ENCODE assay signal across 8 mouse cellular contexts in the genomic region with DNA sequence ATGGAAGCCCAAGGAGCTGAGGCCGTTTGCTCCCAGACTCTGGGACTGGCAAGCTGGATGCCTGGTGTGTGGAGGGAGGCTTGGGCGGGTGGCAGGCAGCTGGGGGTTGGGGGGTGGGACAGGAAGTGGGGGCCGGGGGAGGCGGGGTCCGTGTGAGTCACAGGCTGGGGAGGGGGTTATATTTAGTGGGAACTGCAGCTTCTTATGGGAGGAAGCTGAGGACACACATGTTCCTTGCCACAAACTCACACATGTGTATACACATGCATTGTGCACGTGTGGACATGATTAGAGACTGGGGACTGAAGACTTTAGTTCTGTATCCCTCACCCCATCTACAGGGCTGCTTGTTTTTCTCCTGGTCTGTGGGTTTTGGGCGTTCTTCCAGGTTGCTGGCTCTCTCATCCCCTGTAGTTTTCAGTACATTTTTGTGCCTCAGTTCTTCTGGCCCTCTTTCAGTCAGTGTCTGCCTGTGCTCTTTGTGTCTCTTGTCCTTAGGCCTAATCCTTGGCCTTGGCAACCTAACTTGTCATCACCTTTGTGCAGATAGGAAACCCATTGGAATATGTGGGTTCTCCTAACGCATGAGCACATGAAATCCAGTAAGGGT. TPM values are rescaled to one million over a fixed set of nuclear protein-coding genes. Genes with fewer than 3 reads are reported as not detected.
DNase-seq lines count a peak whose midpoint lies in the region; ATAC-seq and TF ChIP-seq lines count a peak whose summit lies in the region.

No protein-coding gene starts in this region.

- no peaks in the 10 kb centered on the region for H3K36me3 ChIP-seq in lung, embryonic 14.5 days (ENCODE audit: insufficient read depth)
- no peaks in the 10 kb centered on the region for H3K36me3 ChIP-seq in hindbrain, embryonic 14.5 days (replicated peaks; ENCODE audit: control insufficient read depth, insufficient read depth)
- H3K36me3 ChIP-seq in midbrain, embryonic 13.5 days: no peaks in the 10 kb centered on the region

- H3K4me2 ChIP-seq in lung, embryonic 14.5 days: peak overlapping the region; percentile 93
- H3K4me2 ChIP-seq in hindbrain, embryonic 14.5 days (replicated peaks): peak overlapping the region; percentile 90
- peak overlapping the region; percentile 91 for H3K4me2 ChIP-seq in midbrain, embryonic 13.5 days (replicated peaks)

- TF ChIP-seq CTCF in lung, embryonic 14.5 days (IDR thresholded peaks at IDR 0.05; ENCODE audit: low read depth): no peak

- peak overlapping the region; percentile 29; the same call in 1 of the 2 replicates for H3K9ac ChIP-seq in lung, embryonic 14.5 days
- H3K9ac ChIP-seq in hindbrain, embryonic 14.5 days: peak overlapping the region; percentile 94
- H3K9ac ChIP-seq in midbrain, embryonic 13.5 days (replicated peaks): peak overlapping the region; percentile 92

- peaks cover 23% of the 10 kb centered on the region for H3K4me1 ChIP-seq in lung, embryonic 14.5 days (ENCODE audit: insufficient read depth)
- H3K4me1 ChIP-seq in hindbrain, embryonic 14.5 days (replicated peaks; ENCODE audit: control insufficient read depth, insufficient read depth, low read length): peaks cover 60% of the 10 kb centered on the region
- peaks cover 77% of the 10 kb centered on the region for H3K4me1 ChIP-seq in midbrain, embryonic 13.5 days (replicated peaks)

- no peak for ATAC-seq in lung, embryonic 14.5 days (ENCODE audit: insufficient read depth)
- ATAC-seq in hindbrain, embryonic 14.5 days (ENCODE audit: low FRiP score): no peak
- no peak for ATAC-seq in midbrain, embryonic 13.5 days

- H3K27me3 ChIP-seq in lung, embryonic 14.5 days (ENCODE audit: insufficient read depth, low read length): no peaks in the 10 kb centered on the region
- no peaks in the 10 kb centered on the region for H3K27me3 ChIP-seq in hindbrain, embryonic 14.5 days (ENCODE audit: control insufficient read depth, insufficient read depth, low read length)
- H3K27me3 ChIP-seq in midbrain, embryonic 13.5 days: no peaks in the 10 kb centered on the region

- no peaks in the 10 kb centered on the region for H3K9me3 ChIP-seq in lung, embryonic 14.5 days (ENCODE audit: low read depth, low read length)
- H3K9me3 ChIP-seq in hindbrain, embryonic 14.5 days (ENCODE audit: control insufficient read depth, low read length): no peaks in the 10 kb centered on the region
- H3K9me3 ChIP-seq in midbrain, embryonic 13.5 days: no peaks in the 10 kb centered on the region

- H3K4me3 ChIP-seq in lung, embryonic 14.5 days (ENCODE audit: low read depth, low read length): peak overlapping the region; percentile 66
- peak overlapping the region; percentile 81 for H3K4me3 ChIP-seq in hindbrain, embryonic 14.5 days (replicated peaks; ENCODE audit: low read length)
- peak overlapping the region; percentile 78 for H3K4me3 ChIP-seq in midbrain, embryonic 13.5 days (replicated peaks)

- peak; percentile 20 for DNase-seq in adrenal gland, adult 2 months
- no peak for DNase-seq in adrenal gland, postnatal 36 days
- peak; percentile 28 for DNase-seq in lung, embryonic 14.5 days
- no peak for DNase-seq in lung, postnatal 36 days
- no peak for DNase-seq in hindbrain, embryonic 14.5 days (ENCODE audit: low spot score)
- no peak for DNase-seq in embryo, embryonic 11 days
- no peak for DNase-seq in ovary, postnatal 36 days (ENCODE audit: low spot score)

- 13% methylated on average over 8 of the region's 8 CpGs for WGBS in lung, embryonic 14.5 days
- 11% methylated on average over 8 of the region's 8 CpGs for WGBS in hindbrain, embryonic 14.5 days
- 15% methylated on average over 8 of the region's 8 CpGs for WGBS in midbrain, embryonic 13.5 days

- H3K27ac ChIP-seq in lung, embryonic 14.5 days (ENCODE audit: low read depth): peak overlapping the region; percentile 68
- peak overlapping the region; percentile 95 for H3K27ac ChIP-seq in hindbrain, embryonic 14.5 days
- peak overlapping the region; percentile 97 for H3K27ac ChIP-seq in midbrain, embryonic 13.5 days

RNA-seq across cellular contexts. Expression of gene Dlg4, which starts 3.4 kb away (rescaled TPM):
- 10 to 100 TPM; 22.9 to 32.4 TPM for total RNA-seq in adrenal gland, adult 2 months (2021)
- polyA plus RNA-seq in adrenal gland, adult 2 months (2012; rRNA removed): 21.7 and 22.1 TPM in 2 replicates
- total RNA-seq in adrenal gland, postnatal 36 days (2021): 10 to 100 TPM; 27.4 to 40.4 TPM
- 5.9 and 7.4 TPM in 2 replicates for polyA plus RNA-seq in lung, embryonic 14.5 days (2014; fragmentation: Nextera tagmentation; extraction: Ambion mirVana)
- polyA plus RNA-seq in hindbrain, embryonic 14.5 days (2014; fragmentation: Nextera tagmentation; extraction: Ambion mirVana): 25.6 and 26.6 TPM in 2 replicates
- 34.9 and 37.2 TPM in 2 replicates for polyA plus RNA-seq in midbrain, embryonic 13.5 days (2015; fragmentation: Nextera tagmentation; extraction: Ambion mirVana)

RNA-seq across cellular contexts. Expression of gene Acadvl, which starts 4.9 kb away (rescaled TPM):
- total RNA-seq in adrenal gland, adult 2 months (2021): 100 to 1,000 TPM; 426 to 754 TPM
- 171 and 186 TPM in 2 replicates for polyA plus RNA-seq in adrenal gland, adult 2 months (2012; rRNA removed)
- 100 to 1,000 TPM; 543 to 557 TPM for total RNA-seq in adrenal gland, postnatal 36 days (2021)
- polyA plus RNA-seq in lung, embryonic 14.5 days (2014; fragmentation: Nextera tagmentation; extraction: Ambion mirVana): 57.6 and 58.9 TPM in 2 replicates
- 49.9 and 56.1 TPM in 2 replicates for polyA plus RNA-seq in hindbrain, embryonic 14.5 days (2014; fragmentation: Nextera tagmentation; extraction: Ambion mirVana)
- polyA plus RNA-seq in midbrain, embryonic 13.5 days (2015; fragmentation: Nextera tagmentation; extraction: Ambion mirVana): 48.4 and 51.7 TPM in 2 replicates

RNA-seq across cellular contexts. Expression of gene Dvl2, which starts 19.7 kb away (rescaled TPM):
- total RNA-seq in adrenal gland, adult 2 months (2021): 10 to 100 TPM; 11.2 to 12.2 TPM
- polyA plus RNA-seq in adrenal gland, adult 2 months (2012; rRNA removed): 20.2 and 22.2 TPM in 2 replicates
- 10 to 100 TPM; 15.6 to 17.4 TPM for total RNA-seq in adrenal gland, postnatal 36 days (2021)
- polyA plus RNA-seq in lung, embryonic 14.5 days (2014; fragmentation: Nextera tagmentation; extraction: Ambion mirVana): 36.2 and 40.8 TPM in 2 replicates
- polyA plus RNA-seq in hindbrain, embryonic 14.5 days (2014; fragmentation: Nextera tagmentation; extraction: Ambion mirVana): 17.9 and 20.9 TPM in 2 replicates
- 27.6 and 35.4 TPM in 2 replicates for polyA plus RNA-seq in midbrain, embryonic 13.5 days (2015; fragmentation: Nextera tagmentation; extraction: Ambion mirVana)

RNA-seq across cellular contexts. Expression of gene Phf23, which starts 24.6 kb away (rescaled TPM):
- total RNA-seq in adrenal gland, adult 2 months (2021): 10 to 100 TPM; 52.2 to 57.6 TPM
- 9.7 and 19.0 TPM in 2 replicates for polyA plus RNA-seq in adrenal gland, adult 2 months (2012; rRNA removed)
- 10 to 100 TPM; 54.6 to 57.1 TPM for total RNA-seq in adrenal gland, postnatal 36 days (2021)
- 41.1 and 42.8 TPM in 2 replicates for polyA plus RNA-seq in lung, embryonic 14.5 days (2014; fragmentation: Nextera tagmentation; extraction: Ambion mirVana)
- polyA plus RNA-seq in hindbrain, embryonic 14.5 days (2014; fragmentation: Nextera tagmentation; extraction: Ambion mirVana): 38.0 and 38.4 TPM in 2 replicates
- 74.2 and 82.2 TPM in 2 replicates for polyA plus RNA-seq in midbrain, embryonic 13.5 days (2015; fragmentation: Nextera tagmentation; extraction: Ambion mirVana)

RNA-seq across cellular contexts. Expression of gene Gabarap, which starts 29.2 kb away (rescaled TPM):
- total RNA-seq in adrenal gland, adult 2 months (2021): 100 to 1,000 TPM; 487 to 580 TPM
- polyA plus RNA-seq in adrenal gland, adult 2 months (2012; rRNA removed): 226 and 315 TPM in 2 replicates
- total RNA-seq in adrenal gland, postnatal 36 days (2021): 100 to 1,000 TPM; 421 to 450 TPM
- 444 and 455 TPM in 2 replicates for polyA plus RNA-seq in lung, embryonic 14.5 days (2014; fragmentation: Nextera tagmentation; extraction: Ambion mirVana)
- 624 and 628 TPM in 2 replicates for polyA plus RNA-seq in hindbrain, embryonic 14.5 days (2014; fragmentation: Nextera tagmentation; extraction: Ambion mirVana)
- polyA plus RNA-seq in midbrain, embryonic 13.5 days (2015; fragmentation: Nextera tagmentation; extraction: Ambion mirVana): 611 and 625 TPM in 2 replicates

Comparison
In these comparisons a context has a peak if more than half of its experiments do, and no peak if none do; other contexts are left out.
1. DNase-seq: peak in adrenal gland, adult 2 months (single experiment) and lung, embryonic 14.5 days (single experiment); none in adrenal gland, postnatal 36 days (0 of 2), lung, postnatal 36 days (single experiment), hindbrain, embryonic 14.5 days (single experiment), embryo, embryonic 11 days (single experiment) and ovary, postnatal 36 days (single experiment).
2. H3K9ac ChIP-seq: peak in every context shown above with its lines; median percentile 94 in hindbrain, embryonic 14.5 days; 92 in midbrain, embryonic 13.5 days; 29 in lung, embryonic 14.5 days.
3. Peak in every context shown above with its lines, with median percentiles within 50 percentile points of each other: H3K27ac ChIP-seq, H3K4me2 ChIP-seq and H3K4me3 ChIP-seq.